Comparison of ENCODE assay signal across 8 mouse cellular contexts in the genomic region with DNA sequence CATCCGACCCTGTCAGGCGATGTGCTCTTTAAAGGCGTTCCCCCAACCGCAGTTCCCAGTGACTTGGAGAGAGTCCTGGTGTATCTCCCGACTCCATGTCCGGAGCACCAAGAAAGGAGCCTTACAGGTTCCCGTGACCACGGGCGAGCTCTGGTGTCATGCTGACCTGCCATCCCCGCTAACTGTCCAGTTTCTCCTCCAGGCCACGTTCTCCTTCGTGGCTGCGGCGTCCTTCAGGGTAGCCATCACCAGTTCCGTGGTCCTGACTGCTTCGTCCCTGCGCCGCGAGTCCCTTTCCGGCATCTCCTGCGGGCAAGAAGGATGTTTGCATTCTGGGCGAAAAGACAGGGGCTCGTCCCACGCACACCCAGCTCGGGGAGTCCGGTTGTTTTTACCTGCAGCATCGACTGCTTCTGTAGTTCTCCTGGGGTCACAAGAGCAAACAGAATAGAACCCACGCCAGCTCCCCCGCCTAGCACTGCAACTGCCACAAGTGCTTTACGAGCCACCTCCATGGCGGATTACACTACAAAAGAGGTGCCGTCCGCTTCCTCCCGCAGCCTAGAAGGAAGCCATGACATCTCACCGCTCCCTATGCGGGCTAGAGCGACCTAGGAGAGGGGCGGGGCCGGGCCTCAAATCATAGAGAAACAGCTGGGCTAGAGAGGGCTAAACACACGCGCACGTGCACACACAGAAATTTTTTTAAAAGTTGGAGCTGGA. TPM values are rescaled to one million over a fixed set of nuclear protein-coding genes. Genes with fewer than 3 reads are reported as not detected.
DNase-seq lines count a peak whose midpoint lies in the region; ATAC-seq and TF ChIP-seq lines count a peak whose summit lies in the region.

A gene (minus strand): TSS at position 613 of the 723 bp plus-strand sequence.

- dilution Hi-C loops in CH12.LX (cut with MboI; ENCODE audit: extremely low pct_ligation_motif_present, extremely low pct_unique_long_range_greater_than_20kb, low sequenced_read_pairs), result no loop called here

- peaks cover 0 to 16% of the 10 kb centered on the region in 2 experiments; a peak in 3 of 4 replicates for H3K4me1 ChIP-seq in CH12.LX (ENCODE audit: control insufficient read depth in 1 of 2, insufficient read depth in 2 of 2)
- H3K4me1 ChIP-seq in forebrain, embryonic 11.5 days (replicated peaks; ENCODE audit: control insufficient read depth, insufficient read depth, low read length), result no peaks in the 10 kb centered on the region
- H3K4me1 ChIP-seq in heart, embryonic 15.5 days (replicated peaks), result peaks cover 15% of the 10 kb centered on the region
- H3K4me1 ChIP-seq in liver, embryonic 13.5 days (replicated peaks), result peaks cover 18% of the 10 kb centered on the region
- no peaks in the 10 kb centered on the region for H3K4me1 ChIP-seq in stomach, embryonic 14.5 days (ENCODE audit: control insufficient read depth, insufficient read depth, low read length)

- no peak for TF ChIP-seq CTCF in CH12.LX (conservative IDR thresholded peaks at IDR 0.05 in 1 of 2, IDR thresholded peaks at IDR 0.05 in 1 of 2; ENCODE audit: low read depth in 2 of 2, low read length in 2 of 2)

- no peaks in the 10 kb centered on the region for H3K79me2 ChIP-seq in CH12.LX (replicated peaks; ENCODE audit: control insufficient read depth, extremely low read depth, insufficient read depth, poor library complexity, severe bottlenecking)

- H3K9ac ChIP-seq in CH12.LX (ENCODE audit: insufficient read depth, low read depth), result peak within 1 kb of the TSS; percentile 88
- H3K9ac ChIP-seq in forebrain, embryonic 11.5 days (ENCODE audit: low read length), result peak within 1 kb of the TSS; percentile 91
- peak within 1 kb of the TSS; percentile 75 for H3K9ac ChIP-seq in heart, embryonic 15.5 days
- peak within 1 kb of the TSS; percentile 90 for H3K9ac ChIP-seq in liver, embryonic 13.5 days
- peak within 1 kb of the TSS; percentile 83 for H3K9ac ChIP-seq in stomach, embryonic 14.5 days (replicated peaks; ENCODE audit: low read depth, low read length)

- no peak for TF ChIP-seq EP300 in CH12.LX (IDR thresholded peaks at IDR 0.05; ENCODE audit: low read length)

- TF ChIP-seq RAD21 in CH12.LX (IDR thresholded peaks at IDR 0.05; ENCODE audit: low read depth, low read length), result no peak

- WGBS in forebrain, embryonic 11.5 days, result under 1% methylated on average over 42 of the region's 42 CpGs
- under 1% methylated on average over 42 of the region's 42 CpGs for WGBS in heart, embryonic 15.5 days
- WGBS in liver, embryonic 13.5 days (ENCODE audit: insufficient replicate concordance), result under 1% methylated on average over 42 of the region's 42 CpGs
- WGBS in stomach, embryonic 14.5 days, result under 1% methylated on average over 42 of the region's 42 CpGs

- peak within 1 kb of the TSS; percentile 77 for H3K27ac ChIP-seq in CH12.LX (ENCODE audit: insufficient read depth, low read depth)
- H3K27ac ChIP-seq in forebrain, embryonic 11.5 days (ENCODE audit: low read depth, low read length), result peak within 1 kb of the TSS; percentile 50
- H3K27ac ChIP-seq in heart, embryonic 15.5 days, result peak within 1 kb of the TSS; percentile 89
- peak within 1 kb of the TSS; percentile 84 for H3K27ac ChIP-seq in liver, embryonic 13.5 days
- H3K27ac ChIP-seq in stomach, embryonic 14.5 days (ENCODE audit: low read length), result peak within 1 kb of the TSS; percentile 85

- H3K4me3 ChIP-seq in CH12.LX (replicated peaks in 1 of 3; ENCODE audit: low read depth in 2 of 3, low read length in 2 of 3, poor library complexity in 1 of 3), result peak within 1 kb of the TSS; percentile 90 to 97 (median 95)
- H3K4me3 ChIP-seq in forebrain, embryonic 11.5 days (ENCODE audit: low read depth, low read length), result peak within 1 kb of the TSS; percentile 76
- H3K4me3 ChIP-seq in heart, embryonic 15.5 days, result peak within 1 kb of the TSS; percentile 79
- peak within 1 kb of the TSS; percentile 91 for H3K4me3 ChIP-seq in liver, embryonic 13.5 days (replicated peaks)
- peak within 1 kb of the TSS; percentile 85 for H3K4me3 ChIP-seq in stomach, embryonic 14.5 days (ENCODE audit: low read depth, low read length)

- peak; percentile 87 for TF ChIP-seq POLR2A in CH12.LX (IDR thresholded peaks at IDR 0.05; ENCODE audit: low read depth, low read length)

- peak; percentile 88 for DNase-seq in CH12.LX (ENCODE audit: extremely low read depth)
- peak; percentile 85 for DNase-seq in c-Kit-positive CD71-positive TER-119-negative erythroid progenitor cells, embryonic 14.5 days (ENCODE audit: low read depth)
- DNase-seq in forebrain, embryonic 11.5 days (ENCODE audit: low spot score), result peak; percentile 90
- peak; percentile 93 to 95 for DNase-seq in kidney, postnatal 25 days
- peak; percentile 83 for DNase-seq in liver, embryonic 13.5 days
- DNase-seq in natural killer cell, adult 2 months (ENCODE audit: low spot score in 2 of 2), result peak; percentile 88 to 92

- H3K27me3 ChIP-seq in CH12.LX (replicated peaks), result no peaks in the 10 kb centered on the region
- no peaks in the 10 kb centered on the region for H3K27me3 ChIP-seq in forebrain, embryonic 11.5 days (ENCODE audit: control insufficient read depth, insufficient read depth, low read length)
- H3K27me3 ChIP-seq in heart, embryonic 15.5 days, result no peaks in the 10 kb centered on the region
- no peaks in the 10 kb centered on the region for H3K27me3 ChIP-seq in liver, embryonic 13.5 days
- no peaks in the 10 kb centered on the region for H3K27me3 ChIP-seq in stomach, embryonic 14.5 days (ENCODE audit: control insufficient read depth, insufficient read depth, low read length)

- ATAC-seq in forebrain, embryonic 11.5 days (replicated peaks; ENCODE audit: low FRiP score), result peak; percentile 95
- peak; percentile 94 for ATAC-seq in heart, embryonic 15.5 days (replicated peaks; ENCODE audit: insufficient number of reproducible peaks, insufficient read depth, low FRiP score, low read depth)
- peak; percentile 97 for ATAC-seq in liver, embryonic 13.5 days (ENCODE audit: low read depth)
- ATAC-seq in stomach, embryonic 14.5 days (ENCODE audit: insufficient number of reproducible peaks, insufficient read depth, low FRiP score, low read depth), result peak; percentile 96

- in situ Hi-C loops in CH12.LX (cut with MboI; ENCODE audit: low pct_ligation_motif_present, low pct_unique_long_range_greater_than_20kb, low sequenced_read_pairs), result no loop called here

- no peaks in the 10 kb centered on the region for H3K9me3 ChIP-seq in CH12.LX (replicated peaks; ENCODE audit: low read length)
- H3K9me3 ChIP-seq in forebrain, embryonic 11.5 days (ENCODE audit: control insufficient read depth, low read length), result no peaks in the 10 kb centered on the region
- no peaks in the 10 kb centered on the region for H3K9me3 ChIP-seq in heart, embryonic 15.5 days (replicated peaks)
- H3K9me3 ChIP-seq in liver, embryonic 13.5 days (replicated peaks), result no peaks in the 10 kb centered on the region
- no peaks in the 10 kb centered on the region for H3K9me3 ChIP-seq in stomach, embryonic 14.5 days (ENCODE audit: control insufficient read depth, low read depth, low read length)

- H3K4me2 ChIP-seq in CH12.LX (ENCODE audit: insufficient read depth, low read depth, poor library complexity, severe bottlenecking), result peak within 1 kb of the TSS; percentile 72
- H3K4me2 ChIP-seq in forebrain, embryonic 11.5 days (ENCODE audit: low read depth, low read length, severe bottlenecking), result peak within 1 kb of the TSS; percentile 87
- peak within 1 kb of the TSS; percentile 84 for H3K4me2 ChIP-seq in heart, embryonic 15.5 days
- peak within 1 kb of the TSS; percentile 89 for H3K4me2 ChIP-seq in liver, embryonic 13.5 days
- peak within 1 kb of the TSS; percentile 84 for H3K4me2 ChIP-seq in stomach, embryonic 14.5 days (replicated peaks; ENCODE audit: low read depth, low read length)

- peaks cover 7 to 32% of the 10 kb centered on the region in 2 experiments for H3K36me3 ChIP-seq in CH12.LX (replicated peaks in 1 of 2; ENCODE audit: control insufficient read depth in 1 of 2, insufficient read depth in 1 of 2, low read length in 1 of 2)
- no peaks in the 10 kb centered on the region; the same call in 1 of the 2 replicates for H3K36me3 ChIP-seq in forebrain, embryonic 11.5 days (ENCODE audit: control insufficient read depth, insufficient read depth, low read length)
- H3K36me3 ChIP-seq in heart, embryonic 15.5 days, result peaks cover 17% of the 10 kb centered on the region
- peaks cover 19% of the 10 kb centered on the region for H3K36me3 ChIP-seq in liver, embryonic 13.5 days
- peaks cover 13% of the 10 kb centered on the region for H3K36me3 ChIP-seq in stomach, embryonic 14.5 days (ENCODE audit: control insufficient read depth, insufficient read depth, low read length)

TF ChIP-seq in CH12.LX, 34 proteins besides CTCF, POLR2A, EP300 and RAD21 (continues in another document):
- TF ChIP-seq ZKSCAN1 (IDR thresholded peaks at IDR 0.05; ENCODE audit: borderline replicate concordance, low read depth, low read length), result no peak
- TF ChIP-seq KAT2A (IDR thresholded peaks at IDR 0.05; ENCODE audit: insufficient replicate concordance, low read length), result peak; percentile 57; the same call in 1 of the 2 replicates
- peak; percentile 91 for TF ChIP-seq TCF12 (IDR thresholded peaks at IDR 0.05; ENCODE audit: low read depth, low read length)
- TF ChIP-seq JUND (conservative IDR thresholded peaks at IDR 0.05; ENCODE audit: low read depth, low read length), result no peak
- TF ChIP-seq E2F4 (IDR thresholded peaks at IDR 0.05; ENCODE audit: insufficient replicate concordance, low read depth, low read length), result no peak
- TF ChIP-seq MAZ (IDR thresholded peaks at IDR 0.05; ENCODE audit: low read depth, low read length), result peak; percentile 86
- TF ChIP-seq MXI1 (IDR thresholded peaks at IDR 0.05; ENCODE audit: low read depth, low read length), result peak; percentile 99
- TF ChIP-seq CHD1 (IDR thresholded peaks at IDR 0.05; ENCODE audit: low read depth, low read length), result peak; percentile 86; the same call in 1 of the 2 replicates
- no peak; the same call in 1 of the 2 replicates for TF ChIP-seq RCOR1 (conservative IDR thresholded peaks at IDR 0.05; ENCODE audit: low read depth, low read length)
- TF ChIP-seq POLR2AphosphoS2 (IDR thresholded peaks at IDR 0.05; ENCODE audit: low read depth, low read length), result peak; percentile 86; the same call in 1 of the 2 replicates
- peak; percentile 96 for TF ChIP-seq ZNF384 (IDR thresholded peaks at IDR 0.05; ENCODE audit: low read depth, low read length)
- peak; percentile 43; the same call in 1 of the 2 replicates for TF ChIP-seq UBTF (IDR thresholded peaks at IDR 0.05; ENCODE audit: low read depth, low read length)
- TF ChIP-seq MYC (IDR thresholded peaks at IDR 0.05; ENCODE audit: low read depth, low read length), result peak; percentile 98

RNA-seq across cellular contexts. Expression of the gene that starts here (rescaled TPM):
- total RNA-seq in CH12.LX (2012; rRNA removed), result 53.9 and 56.6 TPM in 2 replicates
- total RNA-seq in CH12.LX (2014; rRNA removed), result 23.5 and 24.0 TPM in 2 replicates
- 42.6 and 52.0 TPM in 2 replicates for polyA plus RNA-seq in CH12.LX (2012; ENCODE audit: insufficient read length, low read depth)
- polyA plus RNA-seq in forebrain, embryonic 11.5 days (2014; fragmentation: Nextera tagmentation; extraction: Ambion mirVana), result 50.1 and 52.9 TPM in 2 replicates
- polyA plus RNA-seq in heart, embryonic 15.5 days (2015; fragmentation: Nextera tagmentation; extraction: Ambion mirVana), result 54.8 and 63.4 TPM in 2 replicates
- polyA plus RNA-seq in liver, embryonic 13.5 days (2015; fragmentation: Nextera tagmentation; extraction: Ambion mirVana), result 37.8 and 38.5 TPM in 2 replicates
- 63.9 and 67.6 TPM in 2 replicates for polyA plus RNA-seq in stomach, embryonic 14.5 days (2014; fragmentation: Nextera tagmentation; extraction: Ambion mirVana)

Comparison
In these comparisons a context has a peak if more than half of its experiments do, and no peak if none do; other contexts are left out.
1. Peak in every context shown above with its lines: DNase-seq, ATAC-seq, H3K4me3 ChIP-seq and H3K27ac ChIP-seq.